Mouse (Mus musculus) erythroid progenitor cell, adult 5-6 weeks (primary cell): ENCODE results near the gene Gmeb1. TPM values are rescaled to one million over a fixed set of nuclear protein-coding genes. Genes with fewer than 3 reads are reported as not detected.

ENCODE experiments used
- ATAC-seq: replicated peaks from 2 replicates; pipeline ENCODE4 v1.8.0; 2016; ENCODE audit warnings: moderate number of reproducible peaks, mild to moderate bottlenecking, moderate TSS enrichment, inconsistent platforms; ENCODE audit not compliant: poor library complexity, low FRiP score, severe bottlenecking
- total RNA-seq, 2 experiments: library from RNA; stranded (forward) in 1 of 2; stranded (reverse) in 1 of 2; fragments of 150-400 nt in 1 of 2; fragments of 186-747, 209-891 nt in 1 of 2; gene quantifications; 2 replicates each; pipeline versions ENCODE4 v1.2.3 to v1.2.4; 2015 to 2017; ENCODE audit warnings: low replicate concordance in 2 of 2

The Gmeb1 gene
- total RNA-seq, 2 experiments from 2014 or later: 31.5 to 49.9 TPM

DNA sequence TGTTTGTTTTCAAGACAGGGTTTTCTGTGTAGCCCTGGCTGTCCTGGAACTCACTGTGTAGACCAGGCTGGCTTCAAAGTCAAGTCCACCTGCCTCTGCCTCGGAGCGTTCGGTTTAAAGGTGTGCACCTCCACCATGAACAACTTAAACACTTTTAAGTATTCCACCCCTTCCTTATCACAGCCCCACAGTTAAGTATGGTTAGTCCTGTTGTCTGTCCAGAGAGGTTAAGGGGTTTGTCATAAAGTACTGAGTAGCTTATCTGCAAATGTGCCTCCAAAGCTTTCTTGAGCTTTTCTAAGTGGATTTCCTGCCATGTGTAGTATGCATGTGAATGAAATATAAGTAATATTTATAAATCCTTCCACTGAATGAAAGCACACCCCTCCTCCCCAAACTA lies 14.5 kb upstream of the Gmeb1 start:
- ATAC-seq: 0 out of 2 replicates have a peak, but pooled peaks have one; percentile 15

DNA sequence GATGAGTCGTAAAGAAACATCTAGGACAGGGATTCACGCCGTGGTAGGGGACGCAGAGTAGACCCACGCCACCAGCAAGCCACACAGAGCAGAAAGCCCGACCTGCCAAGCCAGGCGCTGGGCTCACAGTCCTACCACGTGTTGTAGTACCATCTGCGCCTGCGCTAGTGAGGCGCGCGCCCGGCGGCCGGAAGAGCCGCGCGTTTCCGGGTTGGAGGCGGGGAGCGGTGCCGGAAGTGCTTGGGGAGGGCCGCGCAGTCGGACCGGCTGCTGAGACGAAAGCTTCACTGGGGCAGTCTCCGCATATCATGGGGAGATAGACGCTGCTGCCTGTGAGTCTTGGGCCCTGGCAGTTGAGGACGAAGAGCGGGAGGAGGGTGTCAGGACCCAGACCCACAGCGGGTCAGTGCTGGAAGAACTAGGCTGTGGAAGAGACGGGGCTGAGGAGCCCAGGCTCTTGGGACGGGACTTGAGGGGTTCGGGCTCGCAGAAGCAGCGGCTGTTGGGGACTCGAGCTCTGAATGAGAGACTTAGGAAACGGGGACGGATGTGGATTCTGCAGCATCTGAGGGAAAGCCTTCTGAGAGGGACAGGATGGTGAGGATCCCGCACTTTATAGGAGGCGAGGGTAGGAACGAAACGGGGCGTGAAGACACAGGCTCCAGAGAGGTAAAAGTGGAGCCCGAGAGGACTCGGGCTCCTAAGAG lies 12.9 kb upstream of the Gmeb1 start, which contains the start of gene Taf12:
Gene Taf12, plus strand, starts transcription at position 220 of the 707 bp plus-strand sequence.
- peak; percentile 82 for ATAC-seq

DNA sequence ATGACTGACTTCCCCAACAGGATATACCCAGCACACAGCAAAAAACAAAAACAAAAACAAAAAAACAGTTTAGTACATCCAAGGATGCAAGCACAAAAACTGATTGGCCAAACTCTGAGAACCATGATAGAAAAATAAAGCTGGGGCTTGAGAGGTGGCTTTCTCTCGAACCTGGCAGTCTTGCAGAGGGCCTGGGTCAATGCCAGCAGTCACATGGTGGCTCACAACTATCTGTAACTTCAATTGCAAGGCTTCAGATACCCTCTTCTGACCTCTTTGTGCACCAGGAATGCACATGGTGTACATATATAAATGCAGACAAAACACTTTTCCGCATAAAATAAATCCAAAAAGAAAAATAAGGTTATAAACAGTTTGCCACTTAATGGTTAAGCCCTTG lies 11.8 kb upstream of the Gmeb1 start:
- ATAC-seq: no peak

DNA sequence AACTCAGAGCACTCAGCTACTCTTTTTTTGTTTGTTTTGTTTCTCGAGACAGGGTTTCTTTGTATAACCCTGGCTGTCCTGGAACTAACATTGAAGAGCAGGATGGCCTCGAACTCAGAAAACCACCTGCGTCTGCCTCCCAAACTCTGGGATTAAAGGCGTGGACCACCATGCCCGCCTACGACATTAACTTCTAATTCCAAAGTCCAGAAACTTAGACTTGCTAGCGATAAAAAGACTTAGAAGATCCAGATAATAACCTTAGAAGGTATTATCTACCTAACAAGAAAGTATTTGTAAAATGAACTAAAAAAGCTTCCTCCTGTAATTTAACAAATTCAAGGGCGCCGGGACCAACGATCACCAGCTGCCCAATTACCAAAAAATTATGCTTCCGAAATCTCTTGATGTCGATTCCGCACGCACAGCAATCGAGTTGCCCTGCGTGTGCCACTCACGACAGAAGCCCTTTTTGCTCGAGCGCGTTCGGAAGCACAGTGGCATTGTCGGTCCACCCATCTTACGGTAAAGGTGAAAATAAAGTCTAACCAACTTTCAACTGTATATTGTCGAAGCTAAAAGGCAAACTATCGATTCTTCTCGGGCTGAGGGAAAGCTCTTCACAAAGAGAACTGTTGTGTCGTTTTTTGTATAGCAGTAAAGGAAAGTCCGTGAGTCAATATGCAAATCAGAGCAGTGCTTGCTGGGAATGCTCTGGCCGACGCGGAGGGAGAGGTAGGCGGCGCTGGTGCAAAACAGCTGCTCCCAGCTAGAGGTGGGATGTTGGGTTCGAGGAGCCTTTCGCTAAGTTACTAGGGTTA lies 8.5 kb upstream of the Gmeb1 start:
- peak; percentile 79 for ATAC-seq

DNA sequence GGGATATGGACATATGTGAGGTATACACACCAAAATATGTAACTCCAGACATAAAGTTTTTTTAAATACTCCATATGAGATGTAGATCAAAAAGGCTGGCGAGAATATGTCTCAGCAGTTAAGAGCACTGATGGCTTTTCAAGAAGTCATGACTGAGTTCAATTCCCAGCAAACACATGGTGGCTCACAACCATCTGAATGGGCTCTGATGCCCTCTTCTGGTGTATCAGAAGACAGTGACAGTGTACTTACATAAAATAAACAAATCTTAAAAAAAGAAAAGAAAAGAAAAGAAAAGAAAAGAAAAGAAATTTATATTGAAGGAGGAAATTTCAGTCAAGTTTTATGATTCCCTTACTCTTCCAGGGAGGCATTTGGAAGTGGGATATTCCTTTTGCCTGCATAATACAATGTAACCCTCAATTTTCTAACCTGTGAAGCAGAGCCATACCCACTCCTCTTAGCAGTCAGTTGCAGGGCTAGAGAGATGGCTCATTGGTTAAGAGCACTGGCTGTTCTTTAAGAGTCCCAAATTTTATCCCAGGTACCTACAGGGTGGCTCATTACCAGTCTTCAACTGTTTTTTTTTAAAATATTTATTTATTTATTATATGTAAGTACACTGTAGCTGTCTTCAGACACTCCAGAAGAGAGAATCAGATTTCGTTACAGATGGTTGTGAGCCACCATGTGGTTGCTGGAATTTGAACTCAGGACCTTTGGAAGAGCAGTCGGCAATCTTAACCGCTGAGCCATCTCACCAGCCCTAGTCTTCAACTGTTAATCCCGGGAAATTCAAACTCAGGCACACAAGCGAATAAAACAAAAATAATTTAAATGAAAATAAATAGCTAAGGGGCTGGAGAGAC lies 7.7 kb upstream of the Gmeb1 start:
- ATAC-seq: no peak

DNA sequence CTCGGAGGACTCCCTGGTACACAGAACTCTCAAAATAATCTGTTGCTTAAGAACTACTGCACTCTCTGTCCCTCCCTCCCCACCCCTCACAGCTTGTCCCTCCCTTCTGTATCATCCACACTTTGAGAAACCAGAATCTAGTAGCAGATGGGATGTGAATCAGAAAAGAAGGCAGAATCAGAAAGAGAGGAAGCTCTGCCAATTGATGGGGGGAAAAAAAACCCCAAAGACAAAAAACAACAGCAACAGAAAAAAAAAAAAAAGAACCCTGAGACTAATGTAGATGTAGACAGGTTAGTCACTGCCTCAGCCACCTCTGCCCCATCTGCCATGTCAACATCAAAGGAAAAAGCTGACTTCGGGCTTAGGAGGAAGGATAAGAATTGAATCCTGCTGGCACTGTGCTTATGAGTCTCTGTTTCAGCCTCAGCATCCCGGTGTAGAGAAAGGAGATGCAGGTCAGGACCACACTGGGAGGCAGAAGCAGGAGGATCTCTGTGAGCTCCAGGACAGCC lies 5.5 kb upstream of the Gmeb1 start:
- ATAC-seq: no peak

DNA sequence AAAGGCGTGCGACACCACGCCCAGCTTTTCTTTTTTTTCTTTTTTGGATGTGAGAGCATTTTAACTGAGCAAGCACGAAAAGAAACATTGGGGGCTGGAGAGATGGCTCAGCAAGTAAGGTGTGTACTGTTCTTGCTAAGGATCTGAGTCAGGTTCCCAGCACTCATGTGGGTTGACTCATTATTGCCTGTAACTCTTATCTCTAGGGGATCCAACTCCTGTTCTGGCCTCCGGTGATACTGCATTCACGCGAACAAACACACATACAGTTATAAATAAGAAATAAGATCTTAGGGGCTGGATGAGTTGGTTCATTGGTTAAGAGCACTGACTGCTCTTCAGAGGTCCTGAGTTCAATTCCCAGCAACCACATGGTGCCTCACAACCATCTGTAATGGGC lies 1.9 kb upstream of the Gmeb1 start:
- ATAC-seq: no peak

DNA sequence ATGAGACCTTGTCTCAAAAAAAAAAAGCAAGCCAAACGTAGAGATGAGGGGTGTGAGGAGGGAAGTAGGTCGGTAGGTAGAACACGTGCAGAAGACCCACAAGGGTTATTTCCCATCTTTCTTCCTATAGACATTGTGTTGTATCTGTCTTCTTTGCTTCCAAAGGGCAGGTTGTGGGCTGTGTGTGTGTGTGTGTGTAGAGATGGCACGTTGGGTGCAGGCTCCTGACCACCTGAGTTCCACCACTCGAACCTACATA lies 885 bp upstream of the Gmeb1 start:
- ATAC-seq: no peak

DNA sequence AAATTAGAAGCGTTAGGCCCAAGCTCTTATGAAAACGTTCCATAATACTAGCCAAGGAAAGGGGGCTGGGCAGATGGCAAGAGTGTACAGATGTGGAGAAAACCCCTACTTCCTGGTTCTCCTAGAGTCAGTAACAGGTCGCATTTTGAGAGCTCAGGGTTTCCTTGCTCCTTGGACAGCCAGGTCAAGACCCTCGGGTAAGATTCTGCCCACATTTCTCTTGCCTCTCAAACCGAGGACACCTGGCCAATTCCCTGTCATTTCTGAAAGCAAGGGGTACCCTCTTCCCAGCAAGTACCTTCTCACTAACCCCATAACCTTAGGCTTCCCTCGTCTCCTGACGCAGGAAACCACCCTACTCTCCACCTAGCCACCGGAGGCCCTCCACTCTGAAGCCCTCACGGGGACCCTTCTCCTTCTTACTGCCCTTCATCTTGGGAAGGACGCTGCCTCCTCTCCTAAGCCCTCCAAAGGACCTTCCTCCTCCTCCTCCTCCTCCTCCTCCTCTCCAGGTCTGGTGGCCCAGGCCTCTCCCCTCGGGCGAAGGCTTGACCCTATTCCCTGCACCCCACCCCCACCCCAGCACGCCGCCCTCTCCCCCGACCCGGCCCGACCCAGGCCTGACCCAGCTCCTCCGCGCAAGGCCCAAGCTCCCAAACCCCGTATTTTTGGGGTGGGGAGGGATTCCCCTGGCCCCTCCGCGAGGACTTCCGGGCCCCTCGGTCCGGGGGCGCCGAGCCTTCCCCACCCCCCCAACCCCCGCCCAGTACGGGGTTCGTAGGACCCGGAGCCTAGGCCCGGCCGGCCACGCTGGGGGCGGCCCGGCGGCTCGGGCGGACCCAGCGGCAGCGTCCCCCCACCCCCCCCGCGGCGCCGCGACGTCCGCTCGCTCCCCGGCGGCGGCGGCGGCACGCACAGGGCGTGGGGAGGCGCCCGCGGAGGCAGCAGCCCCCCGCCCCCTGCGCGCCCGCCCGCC lies 710 bp downstream of the Gmeb1 start:
- ATAC-seq: peak; percentile 55

DNA sequence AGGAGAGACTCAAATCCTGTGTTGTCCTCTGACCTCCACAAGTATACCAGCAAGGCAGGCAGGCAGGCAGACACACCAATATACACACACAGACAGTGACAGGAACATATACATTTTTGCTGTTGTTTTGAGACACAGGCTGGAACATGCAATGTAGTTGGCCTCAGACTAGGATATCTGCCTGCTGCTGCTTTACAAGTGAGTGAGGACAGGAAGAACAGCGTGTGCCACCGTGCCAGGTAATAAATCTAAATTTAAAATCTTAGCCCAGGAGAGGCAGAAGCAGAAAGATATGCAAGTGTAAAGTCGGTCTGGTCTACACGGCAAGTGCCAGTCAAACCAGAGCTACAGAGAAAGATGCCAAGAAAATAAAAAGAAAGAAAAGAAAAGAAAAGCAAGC lies 2.2 kb downstream of the Gmeb1 start:
- ATAC-seq: no peak

DNA sequence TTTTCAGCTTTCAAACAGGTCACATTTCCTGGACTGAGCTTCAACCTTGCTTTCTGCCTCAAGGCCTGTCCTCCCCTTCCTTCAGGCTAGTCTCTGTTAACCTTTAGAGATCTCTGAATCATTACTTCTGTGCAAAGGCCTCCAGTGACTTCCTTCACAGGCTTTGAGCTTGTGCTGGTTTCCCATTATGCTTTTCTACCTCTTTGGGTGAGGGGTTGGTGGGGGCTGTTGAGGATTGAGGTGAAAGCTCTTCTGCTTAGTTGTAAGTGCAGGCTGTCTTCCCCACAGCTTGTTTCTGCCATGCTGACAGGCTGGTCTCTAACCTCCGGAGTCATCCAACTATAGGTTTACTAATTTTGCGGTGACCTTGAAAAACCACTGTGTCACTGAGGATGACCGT lies 5.0 kb downstream of the Gmeb1 start:
- no peak for ATAC-seq

DNA sequence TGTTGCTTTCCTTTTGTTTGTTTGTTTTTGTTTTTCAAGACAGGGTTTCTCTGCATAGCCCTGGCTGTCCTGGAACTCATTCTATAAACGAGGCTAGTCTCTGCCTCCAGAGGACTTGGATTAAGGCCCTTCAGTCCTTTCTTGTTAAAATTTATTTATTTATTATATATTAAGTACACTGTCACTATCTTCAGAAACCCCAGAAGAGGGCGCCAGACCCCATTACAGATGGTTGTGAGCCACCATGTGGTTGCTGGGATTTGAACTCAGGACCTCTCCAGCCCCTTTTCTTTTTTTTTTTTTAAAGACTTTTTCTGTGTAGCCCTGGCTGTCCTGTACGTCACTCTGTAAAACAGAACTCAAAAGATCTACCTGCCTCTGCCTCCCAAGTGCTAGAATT lies 6.4 kb downstream of the Gmeb1 start:
- ATAC-seq: no peak

DNA sequence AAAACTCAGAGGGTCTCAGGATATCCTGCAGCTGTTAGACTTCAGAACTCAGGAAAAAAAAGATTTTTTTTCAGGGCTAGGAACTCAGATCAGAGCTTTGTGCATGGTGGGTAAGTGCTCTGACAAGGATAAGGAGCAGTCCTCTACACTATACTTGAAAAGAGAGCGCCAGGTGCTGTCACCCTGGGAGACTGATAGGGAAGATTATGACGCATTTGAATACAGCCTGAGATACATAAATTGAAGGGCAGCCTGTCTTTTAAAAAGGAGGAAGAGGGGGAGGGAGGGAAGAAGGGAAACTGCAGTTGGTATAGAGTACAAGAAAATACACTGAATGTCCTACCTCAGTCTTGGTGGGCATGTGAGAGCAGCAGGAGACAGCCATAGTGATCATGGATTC lies 7.8 kb downstream of the Gmeb1 start:
- no peak for ATAC-seq

DNA sequence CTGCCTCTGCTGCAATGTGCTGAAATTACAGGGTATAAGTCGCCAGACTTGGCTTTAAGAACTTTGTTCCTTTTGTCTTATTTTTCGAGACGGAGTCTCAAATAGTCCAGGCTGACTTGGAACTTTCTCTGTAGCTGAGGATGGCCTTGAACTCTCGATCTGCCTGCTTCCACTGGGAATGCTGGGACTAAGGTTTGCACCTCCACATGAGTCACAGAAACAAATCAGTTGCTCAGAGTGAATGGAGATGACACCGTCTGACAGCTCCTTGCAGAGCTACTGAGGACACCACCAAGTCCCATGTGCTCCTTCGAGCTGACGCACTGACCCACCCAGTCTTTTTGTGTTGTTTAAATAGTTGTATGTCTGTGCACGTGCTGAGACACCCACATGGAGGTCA lies 8.3 kb downstream of the Gmeb1 start:
- no peak for ATAC-seq

DNA sequence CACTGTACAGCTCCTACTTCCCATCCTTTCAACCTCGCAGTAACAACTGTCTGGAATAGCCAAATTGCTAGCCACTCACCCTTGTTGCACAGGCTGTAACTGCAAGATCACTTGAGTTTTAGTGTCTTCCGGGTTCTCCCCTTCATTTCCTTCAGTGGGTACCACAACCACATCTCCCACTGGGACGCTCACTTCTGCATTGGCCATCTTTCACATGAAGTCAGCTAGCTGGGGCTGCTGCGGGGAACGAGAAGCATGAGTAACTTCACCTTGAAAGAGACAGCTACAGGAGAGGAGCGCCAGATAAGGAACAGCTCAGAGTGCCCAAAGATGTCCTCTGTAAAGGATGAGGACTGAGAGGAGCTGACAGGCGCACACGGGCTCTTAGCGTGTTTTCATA lies 9.8 kb downstream of the Gmeb1 start:
- ATAC-seq: no peak

DNA sequence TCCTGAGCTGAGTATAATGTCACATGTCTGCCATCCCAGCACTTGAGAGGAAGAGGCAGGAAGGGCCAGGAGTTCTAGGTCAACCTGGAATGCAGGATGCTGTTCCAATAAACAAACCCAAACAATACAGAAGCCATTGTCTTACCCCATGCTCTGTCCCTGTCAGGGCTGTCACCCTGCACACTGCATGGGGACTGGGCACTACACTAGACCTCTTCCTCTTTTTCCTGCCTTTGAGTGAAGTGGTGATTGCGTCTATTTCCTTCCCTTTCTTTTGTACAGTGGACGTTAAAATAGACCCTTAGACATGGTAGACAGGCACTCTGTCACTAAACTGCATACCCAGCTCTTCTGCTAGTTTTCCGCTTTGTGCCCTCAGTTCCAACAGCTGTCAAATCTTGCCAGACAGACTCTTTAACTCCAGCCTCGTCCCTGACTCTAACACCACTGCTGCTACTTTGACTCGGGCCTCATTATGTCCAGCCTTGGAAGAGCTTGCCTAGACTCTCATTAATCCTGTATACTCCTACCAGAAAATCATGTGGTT lies 13.9 kb downstream of the Gmeb1 start:
- ATAC-seq: no peak

DNA sequence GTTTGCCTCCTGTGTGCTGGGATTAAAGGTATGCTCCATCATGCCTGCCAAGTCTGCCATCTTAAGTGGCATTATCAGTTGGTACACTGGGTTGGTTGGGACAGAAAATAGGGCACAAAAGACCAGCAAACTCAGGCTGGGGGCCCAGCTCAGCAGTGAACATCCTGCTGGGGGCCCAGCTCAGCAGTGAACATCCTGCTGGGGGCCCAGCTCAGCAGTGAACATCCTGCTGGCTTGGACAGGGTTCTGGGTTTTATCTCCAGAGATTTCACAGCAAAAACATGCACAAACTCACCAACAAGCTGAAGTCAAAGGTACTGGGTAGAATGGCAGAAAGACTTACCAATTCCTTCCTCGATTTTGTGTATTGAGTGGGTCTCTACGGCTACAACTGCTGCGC lies 15.8 kb downstream of the Gmeb1 start:
- ATAC-seq: no peak

DNA sequence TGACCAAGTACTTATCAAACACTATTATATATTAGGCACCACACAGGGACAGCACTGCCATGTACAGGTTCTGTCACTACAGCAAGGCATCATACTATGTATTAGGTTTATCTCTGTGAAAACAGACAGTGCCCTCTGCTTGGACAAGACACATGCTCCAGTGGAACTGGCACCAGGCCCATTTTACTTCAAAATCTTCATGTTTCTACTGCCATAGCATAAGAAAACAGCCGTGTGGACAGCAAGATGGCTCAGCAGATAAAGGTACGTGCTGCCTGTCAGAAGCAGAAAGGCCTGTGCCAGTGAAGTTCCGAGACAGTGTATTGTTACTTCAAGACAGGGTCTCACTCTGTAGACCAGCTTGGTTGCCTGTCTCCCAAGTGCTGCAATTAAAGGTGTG lies 20.2 kb downstream of the Gmeb1 start:
- peak; percentile 85 for ATAC-seq

DNA sequence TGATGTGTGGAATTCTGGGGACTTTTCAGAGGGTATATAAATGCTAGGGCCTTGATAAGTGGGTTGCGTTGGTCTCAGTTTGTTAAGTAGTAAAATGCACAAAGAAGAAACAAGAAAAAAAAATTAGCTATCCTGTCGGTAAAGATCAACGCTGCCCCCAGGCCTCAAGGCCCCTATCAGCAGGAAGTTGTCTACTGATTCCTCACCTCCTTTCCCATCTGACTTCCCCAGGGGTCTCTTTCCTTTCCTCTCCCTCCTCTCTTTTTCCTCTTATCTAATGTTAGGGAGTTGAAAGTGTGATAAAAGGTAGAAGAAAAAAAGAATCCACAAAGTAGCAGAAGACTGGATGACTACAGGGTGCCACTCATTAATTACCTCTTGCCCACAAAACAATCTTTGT lies 21.0 kb downstream of the Gmeb1 start:
- ATAC-seq: no peak
